Mouse (Mus musculus): ENCODE results near the gene Gm9964. TPM values are rescaled to one million over a fixed set of nuclear protein-coding genes. Genes with fewer than 3 reads are reported as not detected.

Gene Gm9964
- polyA plus RNA-seq, 1 experiment from 2014 or later = not detected

- ATAC-seq (ENCODE audit: insufficient number of reproducible peaks, low FRiP score, low TSS enrichment, low read depth) = no peak
- Histone ChIP-seq H3K9me3 (replicated peaks) (no peaks in the 10 kb centered on the region), H3K4me1 (no peaks in the 10 kb centered on the region), H3K4me2 (replicated peaks) (no peak overlapping the region), H3K9ac (no peak overlapping the region), H3K27ac (replicated peaks) (no peak overlapping the region), H3K27me3 (no peaks in the 10 kb centered on the region), H3K4me3 (replicated peaks) (no peak overlapping the region), H3K36me3 (no peaks in the 10 kb centered on the region)
- 38% methylated on average over 1 of the region's 1 CpGs for WGBS
Observed at GRCm38 (mm10) chr11:79296167-79296566, 539 bp downstream of the Gm9964 start.

DNA sequence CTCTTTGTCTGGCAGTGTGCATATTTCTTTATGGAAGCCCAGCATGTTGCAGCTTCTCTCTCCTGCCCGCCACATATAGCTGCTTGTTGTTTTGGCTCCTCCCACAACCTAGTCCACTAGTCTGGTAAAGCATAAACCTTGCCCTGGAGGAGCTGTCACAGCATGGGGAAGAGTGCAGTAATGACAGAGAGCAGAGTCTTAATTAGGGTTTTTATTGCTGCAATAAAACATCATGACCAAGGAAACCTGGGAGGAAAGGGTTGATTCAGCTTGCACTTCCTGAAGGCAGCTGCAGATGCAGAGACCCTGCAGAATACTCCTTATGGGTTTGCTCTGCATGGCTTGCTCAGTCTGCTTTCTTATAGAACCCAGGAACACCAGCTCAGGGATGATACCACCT is 2.7 kb downstream of the Gm9964 start:
- no peaks in the 10 kb centered on the region for H3K9me3 ChIP-seq (replicated peaks)
- no peak overlapping the region for H3K4me2 ChIP-seq (replicated peaks)
- H3K36me3 ChIP-seq = no peaks in the 10 kb centered on the region
- no peak overlapping the region for H3K4me3 ChIP-seq (replicated peaks)
- no peaks in the 10 kb centered on the region for H3K27me3 ChIP-seq
- H3K27ac ChIP-seq (replicated peaks) = no peak overlapping the region
- H3K4me1 ChIP-seq = 0 out of 2 replicates have a peak, but pooled peaks cover 8% of the 10 kb centered on the region
- no peak for ATAC-seq (ENCODE audit: insufficient number of reproducible peaks, low FRiP score, low TSS enrichment, low read depth)
- 30% methylated on average over 1 of the region's 1 CpGs for WGBS
- no peak overlapping the region for H3K9ac ChIP-seq

- Histone ChIP-seq H3K9ac (no peak overlapping the region), H3K36me3 (no peaks in the 10 kb centered on the region), H3K4me2 (replicated peaks) (no peak overlapping the region), H3K4me1 (0 out of 2 replicates have a peak, but pooled peaks cover 8% of the 10 kb centered on the region), H3K27me3 (no peaks in the 10 kb centered on the region), H3K9me3 (replicated peaks) (no peaks in the 10 kb centered on the region), H3K4me3 (replicated peaks) (no peak overlapping the region), H3K27ac (replicated peaks) (no peak overlapping the region)
- 81% methylated on average over 3 of the region's 3 CpGs for WGBS
- ATAC-seq (ENCODE audit: insufficient number of reproducible peaks, low FRiP score, low TSS enrichment, low read depth) = no peak
Observed at GRCm38 (mm10) chr11:79293025-79293424, 3.7 kb downstream of the Gm9964 start.

DNA sequence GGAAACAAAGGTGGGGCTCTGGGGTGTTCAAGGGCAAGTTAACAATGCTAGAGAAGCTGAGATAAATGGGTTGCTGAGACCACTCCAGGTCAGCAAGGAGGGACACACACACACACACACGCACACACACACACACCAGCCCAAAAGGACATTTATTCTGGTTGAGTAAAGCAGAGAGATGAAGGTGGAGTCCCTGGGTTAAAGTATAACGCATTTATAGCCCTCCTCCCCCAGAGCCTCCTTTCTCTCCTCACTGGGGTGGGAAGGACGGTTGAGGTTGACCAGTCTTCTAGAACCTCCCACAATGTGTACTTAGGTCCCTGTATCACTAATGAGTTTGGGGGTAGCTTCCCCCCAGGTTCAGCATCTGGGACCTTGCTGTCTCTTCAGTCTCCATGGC is 4.6 kb downstream of the Gm9964 start:
- Histone ChIP-seq H3K4me1 (0 out of 2 replicates have a peak, but pooled peaks cover 8% of the 10 kb centered on the region), H3K36me3 (no peaks in the 10 kb centered on the region), H3K27me3 (no peaks in the 10 kb centered on the region), H3K4me3 (replicated peaks) (no peak overlapping the region), H3K9ac (no peak overlapping the region), H3K4me2 (replicated peaks) (no peak overlapping the region), H3K9me3 (replicated peaks) (no peaks in the 10 kb centered on the region), H3K27ac (replicated peaks) (no peak overlapping the region)
- WGBS = 79% methylated on average over 3 of the region's 3 CpGs
- ATAC-seq (ENCODE audit: insufficient number of reproducible peaks, low FRiP score, low TSS enrichment, low read depth) = no peak

GRCm38 (mm10) chr11:79291651-79292050 is 5.1 kb downstream of the Gm9964 start:
- Histone ChIP-seq H3K4me1 (0 out of 2 replicates have a peak, but pooled peaks cover 8% of the 10 kb centered on the region), H3K27ac (replicated peaks) (no peak overlapping the region), H3K4me3 (replicated peaks) (no peak overlapping the region), H3K27me3 (no peaks in the 10 kb centered on the region), H3K36me3 (no peaks in the 10 kb centered on the region), H3K4me2 (replicated peaks) (no peak overlapping the region), H3K9ac (no peak overlapping the region), H3K9me3 (replicated peaks) (no peaks in the 10 kb centered on the region)
- no peak for ATAC-seq (ENCODE audit: insufficient number of reproducible peaks, low FRiP score, low TSS enrichment, low read depth)
- 38% methylated on average over 5 of the region's 5 CpGs for WGBS

GRCm38 (mm10) chr11:79290473-79290872 is 6.2 kb downstream of the Gm9964 start:
- 0 out of 2 replicates have a peak, but pooled peaks cover 8% of the 10 kb centered on the region for H3K4me1 ChIP-seq
- H3K9ac ChIP-seq = no peak overlapping the region
- no peak overlapping the region for H3K4me3 ChIP-seq (replicated peaks)
- WGBS = 48% methylated on average over 2 of the region's 2 CpGs
- no peak overlapping the region for H3K27ac ChIP-seq (replicated peaks)
- H3K4me2 ChIP-seq (replicated peaks) = no peak overlapping the region
- no peaks in the 10 kb centered on the region for H3K36me3 ChIP-seq
- H3K27me3 ChIP-seq = no peaks in the 10 kb centered on the region
- H3K9me3 ChIP-seq (replicated peaks) = no peaks in the 10 kb centered on the region
- ATAC-seq (ENCODE audit: insufficient number of reproducible peaks, low FRiP score, low TSS enrichment, low read depth) = no peak

- WGBS = 82% methylated on average over 5 of the region's 5 CpGs
- no peak for ATAC-seq (ENCODE audit: insufficient number of reproducible peaks, low FRiP score, low TSS enrichment, low read depth)
- H3K4me2 ChIP-seq (replicated peaks) = no peak overlapping the region
Observed at GRCm38 (mm10) chr11:79288913-79289640, 7.6 kb downstream of the Gm9964 start.

DNA sequence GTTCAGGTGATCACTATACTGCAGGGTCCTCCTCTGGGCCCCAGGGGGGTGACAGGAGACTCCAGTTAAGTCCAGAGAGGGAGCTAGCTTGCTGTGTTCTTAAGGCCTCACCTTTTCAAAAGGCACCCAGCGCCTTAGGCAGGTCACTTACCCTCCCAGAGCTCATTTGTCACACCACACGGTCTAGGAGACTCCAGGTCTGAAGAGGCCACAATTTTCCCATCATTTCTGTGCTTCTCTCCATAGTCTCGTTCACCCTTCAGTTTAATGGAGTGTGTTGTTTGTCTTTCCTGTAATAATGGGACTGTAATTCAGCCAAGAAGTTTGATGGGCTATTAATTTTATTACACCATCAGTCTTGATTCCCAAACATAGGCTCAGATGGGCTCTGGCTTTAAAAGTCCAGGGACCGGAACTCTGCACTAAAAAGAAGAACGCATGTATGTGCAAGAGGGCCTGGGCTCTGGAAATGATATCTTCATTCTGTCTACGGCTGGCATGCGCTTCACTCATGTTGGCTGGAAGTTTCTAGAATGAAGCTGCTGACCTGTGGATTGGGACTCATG is 8.3 kb downstream of the Gm9964 start:
- no peaks in the 10 kb centered on the region for H3K9me3 ChIP-seq (replicated peaks)
- no peak overlapping the region for H3K27ac ChIP-seq (replicated peaks)
- no peak overlapping the region for H3K9ac ChIP-seq
- no peak overlapping the region for H3K4me2 ChIP-seq (replicated peaks)
- H3K4me1 ChIP-seq = 0 out of 2 replicates have a peak, but pooled peaks cover 8% of the 10 kb centered on the region
- no peak for ATAC-seq (ENCODE audit: insufficient number of reproducible peaks, low FRiP score, low TSS enrichment, low read depth)
- no peak overlapping the region for H3K4me3 ChIP-seq (replicated peaks)
- H3K36me3 ChIP-seq = no peaks in the 10 kb centered on the region
- 77% methylated on average over 7 of the region's 7 CpGs for WGBS
- no peaks in the 10 kb centered on the region for H3K27me3 ChIP-seq

More at GRCm38 (mm10) chr11:79288913-79289640, 7.6 kb downstream of the Gm9964 start:
- Histone ChIP-seq H3K36me3 (no peaks in the 10 kb centered on the region), H3K9me3 (replicated peaks) (no peaks in the 10 kb centered on the region), H3K9ac (no peak overlapping the region), H3K4me3 (replicated peaks) (no peak overlapping the region), H3K27ac (replicated peaks) (no peak overlapping the region), H3K27me3 (no peaks in the 10 kb centered on the region), H3K4me1 (0 out of 2 replicates have a peak, but pooled peaks cover 8% of the 10 kb centered on the region)

GRCm38 (mm10) chr11:79287447-79287846 is 9.3 kb downstream of the Gm9964 start:
- WGBS = 62% methylated on average over 6 of the region's 6 CpGs
- Histone ChIP-seq H3K9me3 (replicated peaks) (no peaks in the 10 kb centered on the region), H3K4me3 (replicated peaks) (no peak overlapping the region), H3K9ac (no peak overlapping the region), H3K4me2 (replicated peaks) (no peak overlapping the region), H3K27me3 (no peaks in the 10 kb centered on the region), H3K36me3 (no peaks in the 10 kb centered on the region), H3K27ac (replicated peaks) (no peak overlapping the region), H3K4me1 (0 out of 2 replicates have a peak, but pooled peaks cover 8% of the 10 kb centered on the region)
- ATAC-seq (ENCODE audit: insufficient number of reproducible peaks, low FRiP score, low TSS enrichment, low read depth) = no peak

DNA sequence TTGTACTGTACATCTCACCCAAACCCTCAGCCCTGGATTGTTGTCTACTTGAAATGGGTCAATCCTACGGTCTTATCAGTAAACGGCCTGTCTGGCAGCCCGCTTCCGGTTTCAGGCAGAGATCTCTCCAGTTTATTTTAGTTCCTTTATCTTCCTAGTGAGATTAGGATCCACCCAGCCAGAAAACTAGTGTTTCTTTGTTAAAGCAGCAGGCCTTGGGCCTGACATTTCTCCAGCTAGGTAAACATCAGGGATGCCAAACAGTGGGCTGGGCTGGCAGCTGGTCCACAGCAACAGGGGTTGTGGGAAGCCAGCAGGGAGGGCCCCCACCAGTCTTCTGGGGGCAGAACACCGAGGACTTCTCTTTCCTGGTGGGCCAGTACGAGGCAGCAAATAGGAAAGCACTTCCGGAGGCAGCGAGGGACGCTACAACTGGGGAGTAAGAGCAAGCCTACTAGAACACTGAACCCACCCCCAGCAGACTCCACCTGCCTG is 10.4 kb downstream of the Gm9964 start:
- H3K4me2 ChIP-seq (replicated peaks) = no peak overlapping the region
- H3K9ac ChIP-seq = no peak overlapping the region
- no peak overlapping the region for H3K4me3 ChIP-seq (replicated peaks)
- no peaks in the 10 kb centered on the region for H3K27me3 ChIP-seq
- H3K9me3 ChIP-seq (replicated peaks) = no peaks in the 10 kb centered on the region
- no peak for ATAC-seq (ENCODE audit: insufficient number of reproducible peaks, low FRiP score, low TSS enrichment, low read depth)
- H3K27ac ChIP-seq (replicated peaks) = no peak overlapping the region
- H3K4me1 ChIP-seq = peaks cover 10% of the 10 kb centered on the region; the same call in 1 of the 2 replicates
- no peaks in the 10 kb centered on the region for H3K36me3 ChIP-seq
- WGBS = 73% methylated on average over 9 of the region's 9 CpGs

GRCm38 (mm10) chr11:79283350-79284030 is 13.2 kb downstream of the Gm9964 start:
- H3K4me2 ChIP-seq (replicated peaks) = no peak overlapping the region
- H3K9ac ChIP-seq = no peak overlapping the region
- H3K27ac ChIP-seq (replicated peaks) = no peak overlapping the region
- H3K36me3 ChIP-seq = no peaks in the 10 kb centered on the region
- H3K4me3 ChIP-seq (replicated peaks) = no peak overlapping the region
- WGBS = 90% methylated on average over 4 of the region's 4 CpGs
- H3K9me3 ChIP-seq (replicated peaks) = no peaks in the 10 kb centered on the region
- no peak for ATAC-seq (ENCODE audit: insufficient number of reproducible peaks, low FRiP score, low TSS enrichment, low read depth)
- peaks cover 15% of the 10 kb centered on the region; the same call in 1 of the 2 replicates for H3K4me1 ChIP-seq
- H3K27me3 ChIP-seq = no peaks in the 10 kb centered on the region

Data from embryonic facial prominence, embryonic 15.5 days (tissue).